Mouse (Mus musculus) splenic B cell, adult 2 months (primary cell): ENCODE data around the gene Cd59b.

Source experiments
- DNase-seq: peaks from one replicate; pipeline ENCODE4 v3.0.0-alpha.2; 2011; ENCODE audit warnings: low read depth, low spot score
- H3K27me3 ChIP-seq: 2 replicates; pipeline ENCODE4 v1.6.1; 2012; ENCODE audit warnings: mild to moderate bottlenecking, low read length, moderate library complexity, mixed read lengths; ENCODE audit not compliant: control insufficient read depth, poor library complexity, insufficient read depth, severe bottlenecking
- H3K36me3 ChIP-seq: 2 replicates; pipeline ENCODE4 v1.6.1; 2012; ENCODE audit warnings: mild to moderate bottlenecking, low read length, moderate library complexity, mixed read lengths; ENCODE audit not compliant: control insufficient read depth, poor library complexity, insufficient read depth, severe bottlenecking

Cd59b gene

GRCm38 (mm10) chr2:104135920-104136319, 66.3 kb downstream of the Cd59b start:
- Histone ChIP-seq H3K27me3 (no peaks in the 10 kb centered on the region), H3K36me3 (no peaks in the 10 kb centered on the region)
- DNase-seq = no peak
